18 mouse cellular contexts compared by ENCODE assay signal in the genomic region with DNA sequence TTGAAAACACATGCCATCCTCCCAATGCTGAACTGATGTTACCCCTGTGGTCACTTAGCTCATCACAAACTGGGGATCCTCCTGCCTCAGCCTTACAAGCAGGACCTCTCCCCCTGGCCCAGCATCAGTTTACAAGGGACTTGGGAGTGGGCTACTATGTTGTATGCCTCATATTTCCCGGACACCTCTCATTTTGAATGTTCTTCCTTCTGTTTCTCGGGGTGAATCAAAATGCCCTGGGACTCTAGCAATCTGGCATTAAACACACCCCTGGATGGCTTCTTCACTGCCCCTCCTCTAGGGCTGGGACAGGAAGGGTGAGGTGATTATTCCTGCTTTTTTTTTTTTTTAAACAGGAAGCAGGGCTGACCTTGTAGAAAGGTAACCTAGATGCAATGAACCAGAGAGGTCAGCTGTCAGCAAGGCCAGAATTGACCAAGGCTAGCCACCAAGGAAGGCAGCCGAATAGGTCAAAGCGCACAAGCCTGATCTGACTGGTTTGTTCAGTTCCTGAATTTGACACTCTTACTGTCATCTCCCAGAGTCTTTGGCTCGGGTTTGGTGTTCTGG. TPM values are rescaled to one million over a fixed set of nuclear protein-coding genes. Genes with fewer than 3 reads are reported as not detected.
DNase-seq lines count a peak whose midpoint lies in the region; ATAC-seq lines count a peak whose summit lies in the region.
"Had no signal": no experiment of that assay in that cellular context is flagged by ENCODE, and none has a peak within 500 bp of the region (broad histone marks: within the 10 kb centered on the region; RNA-seq: fewer than 3 reads in every experiment).

No protein-coding gene starts in this region.

- H3K27me3 ChIP-seq in kidney, embryonic 14.5 days (ENCODE audit: control insufficient read depth, insufficient read depth, low read length): no peaks in the 10 kb centered on the region
- H3K27me3 ChIP-seq: embryonic facial prominence, embryonic 15.5 days; limb, embryonic 13.5 days; Patski had no signal

- peak; percentile 43 to 53 for DNase-seq in heart, adult 18-20 months
- DNase-seq in heart, postnatal 10 days: no peak
- peak; percentile 36 for DNase-seq in kidney, adult 18-20 months
- DNase-seq in lung, adult 18-20 months: peak; percentile 20 to 35
- no peak for DNase-seq in lung, postnatal 14 days
- DNase-seq in ovary, postnatal 14 days (ENCODE audit: low spot score): no peak
- DNase-seq: embryo, embryonic 11 days; gastrocnemius, postnatal 10 days; layer of hippocampus, adult 9-11 months had no signal

- ATAC-seq in kidney, embryonic 14.5 days (ENCODE audit: low FRiP score, low TSS enrichment): no peak
- ATAC-seq: activated CD4-positive, CD25-positive, alpha-beta regulatory T cell, adult 4 months; hindbrain, postnatal 0 days; Patski had no signal

- peaks cover 9% of the 10 kb centered on the region; the same call in 1 of the 2 replicates for H3K36me3 ChIP-seq in kidney, embryonic 14.5 days (ENCODE audit: control insufficient read depth, insufficient read depth, low read length)
- H3K36me3 ChIP-seq: embryonic facial prominence, embryonic 15.5 days had no signal

- H3K4me1 ChIP-seq in kidney, embryonic 14.5 days (ENCODE audit: control insufficient read depth, insufficient read depth, low read length): peaks cover 35% of the 10 kb centered on the region

- H3K4me2 ChIP-seq in kidney, embryonic 14.5 days (replicated peaks; ENCODE audit: low read depth, low read length): no peak overlapping the region
- H3K4me2 ChIP-seq: embryonic facial prominence, embryonic 15.5 days; limb, embryonic 13.5 days had no signal

- H3K9ac ChIP-seq in kidney, embryonic 14.5 days (ENCODE audit: low read depth, low read length): no peak overlapping the region
- H3K9ac ChIP-seq: embryonic facial prominence, embryonic 15.5 days; limb, embryonic 13.5 days had no signal

- H3K27ac ChIP-seq in kidney, embryonic 14.5 days (ENCODE audit: low read depth, low read length): no peak overlapping the region
- H3K27ac ChIP-seq: hindbrain, postnatal 0 days; limb, embryonic 13.5 days had no signal

- 76% methylated on average over 5 of the region's 5 CpGs for WGBS in kidney, embryonic 14.5 days

- H3K4me3 ChIP-seq in kidney, embryonic 14.5 days (ENCODE audit: low read length): no peak overlapping the region
- H3K4me3 ChIP-seq: embryonic facial prominence, embryonic 15.5 days; forebrain, embryonic 10.5 days; limb, embryonic 13.5 days had no signal

- intact Hi-C loops in heart, postnatal 10 days (cut with DNase I): no loop called here

- no peaks in the 10 kb centered on the region for H3K9me3 ChIP-seq in kidney, embryonic 14.5 days (ENCODE audit: control insufficient read depth, low read length)
- H3K9me3 ChIP-seq: embryonic facial prominence, embryonic 15.5 days; forebrain, embryonic 10.5 days; limb, embryonic 13.5 days had no signal

RNA-seq across cellular contexts. Expression of gene Btg2, which starts 2.0 kb away (rescaled TPM):
- 10 to 100 TPM; 31.1 to 32.0 TPM for total RNA-seq in heart, adult 18-20 months (2021)
- total RNA-seq in heart, postnatal 10 days (2021): 10 to 100 TPM; 30.3 to 32.9 TPM
- 20.8 and 28.6 TPM in 2 replicates for polyA plus RNA-seq in kidney, embryonic 14.5 days (2014; fragmentation: Nextera tagmentation; extraction: Ambion mirVana)

RNA-seq across cellular contexts. Expression of gene Chit1, which starts 30.1 kb away (rescaled TPM):
- not detected for total RNA-seq in heart, adult 18-20 months (2021)
- not detected for total RNA-seq in heart, postnatal 10 days (2021)
- 0.14 and 0.28 TPM in 2 replicates for polyA plus RNA-seq in kidney, embryonic 14.5 days (2014; fragmentation: Nextera tagmentation; extraction: Ambion mirVana)
- total RNA-seq: adrenal gland, postnatal 36 days; hindbrain, postnatal 0 days had no signal
- polyA plus RNA-seq: activated CD4-positive, CD25-positive, alpha-beta regulatory T cell, adult 4 months; forebrain, embryonic 10.5 days; Patski; stomach, embryonic 14.5 days had no signal

RNA-seq across cellular contexts. Expression of gene Fmod, which starts 43.9 kb away (rescaled TPM):
- 1 to 10 TPM; 6.2 to 9.3 TPM for total RNA-seq in heart, adult 18-20 months (2021)
- 10 to 100 TPM; 18.1 to 25.8 TPM for total RNA-seq in heart, postnatal 10 days (2021)
- 1.7 and 4.0 TPM in 2 replicates for polyA plus RNA-seq in kidney, embryonic 14.5 days (2014; fragmentation: Nextera tagmentation; extraction: Ambion mirVana)
- polyA plus RNA-seq: activated CD4-positive, CD25-positive, alpha-beta regulatory T cell, adult 4 months had no signal

Comparison
In these comparisons a context has a peak if more than half of its experiments do, and no peak if none do; other contexts are left out.
1. DNase-seq: peak in heart, adult 18-20 months (2 of 2), kidney, adult 18-20 months (single experiment) and lung, adult 18-20 months (2 of 2); none in heart, postnatal 10 days (0 of 2), lung, postnatal 14 days (single experiment) and ovary, postnatal 14 days (single experiment).